Mouse (Mus musculus): ENCODE data around the gene Ttll12. TPM values are rescaled to one million over a fixed set of nuclear protein-coding genes. Genes with fewer than 3 reads are reported as not detected.

Ttll12 gene
- polyA plus RNA-seq, 1 experiment from 2014 or later = 41.2 TPM

- 50% methylated on average over 15 of the region's 15 CpGs for WGBS
- H3K27me3 ChIP-seq = no peaks in the 10 kb centered on the region
- no peak for ATAC-seq (ENCODE audit: low FRiP score)
- no peaks in the 10 kb centered on the region for H3K4me1 ChIP-seq (replicated peaks)
- no peak overlapping the region for H3K27ac ChIP-seq
- H3K9me3 ChIP-seq = no peaks in the 10 kb centered on the region
- no peak overlapping the region for H3K4me2 ChIP-seq
- H3K9ac ChIP-seq = no peak overlapping the region
- no peak overlapping the region for H3K4me3 ChIP-seq
- peaks cover 18% of the 10 kb centered on the region for H3K36me3 ChIP-seq
These were observed 12.3 kb upstream of the Ttll12 start for GRCm38 (mm10) chr15:83607115-83607802.

GRCm38 (mm10) chr15:83606700-83607099, 11.7 kb upstream of the Ttll12 start:
- Histone ChIP-seq H3K27me3 (no peaks in the 10 kb centered on the region), H3K4me3 (no peak overlapping the region), H3K27ac (no peak overlapping the region), H3K9ac (no peak overlapping the region), H3K9me3 (no peaks in the 10 kb centered on the region), H3K4me1 (replicated peaks) (no peaks in the 10 kb centered on the region), H3K36me3 (peaks cover 13% of the 10 kb centered on the region), H3K4me2 (no peak overlapping the region)
- 90% methylated on average over 8 of the region's 8 CpGs for WGBS
- ATAC-seq (ENCODE audit: low FRiP score) = no peak

GRCm38 (mm10) chr15:83606216-83606615, 11.3 kb upstream of the Ttll12 start:
- Histone ChIP-seq H3K9me3 (no peaks in the 10 kb centered on the region), H3K4me2 (no peak overlapping the region), H3K27me3 (no peaks in the 10 kb centered on the region), H3K4me3 (no peak overlapping the region), H3K27ac (no peak overlapping the region), H3K9ac (no peak overlapping the region), H3K4me1 (replicated peaks) (no peaks in the 10 kb centered on the region), H3K36me3 (peaks cover 12% of the 10 kb centered on the region)
- ATAC-seq (ENCODE audit: low FRiP score) = no peak
- 91% methylated on average over 11 of the region's 11 CpGs for WGBS

GRCm38 (mm10) chr15:83603426-83603825, 8.5 kb upstream of the Ttll12 start:
- Histone ChIP-seq H3K9me3 (no peaks in the 10 kb centered on the region), H3K4me3 (no peak overlapping the region), H3K27me3 (no peaks in the 10 kb centered on the region), H3K4me1 (replicated peaks) (no peaks in the 10 kb centered on the region), H3K9ac (no peak overlapping the region), H3K36me3 (peaks cover 2% of the 10 kb centered on the region; the same call in 1 of the 2 replicates), H3K27ac (no peak overlapping the region), H3K4me2 (no peak overlapping the region)
- ATAC-seq (ENCODE audit: low FRiP score) = no peak
- 96% methylated on average over 7 of the region's 7 CpGs for WGBS

- Histone ChIP-seq H3K27ac (no peak overlapping the region), H3K9ac (no peak overlapping the region), H3K4me1 (replicated peaks) (no peaks in the 10 kb centered on the region), H3K27me3 (no peaks in the 10 kb centered on the region), H3K4me2 (no peak overlapping the region), H3K36me3 (no peaks in the 10 kb centered on the region), H3K4me3 (no peak overlapping the region), H3K9me3 (no peaks in the 10 kb centered on the region)
- WGBS = 91% methylated on average over 1 of the region's 1 CpGs
- ATAC-seq (ENCODE audit: low FRiP score) = no peak
These were observed 8.1 kb upstream of the Ttll12 start for GRCm38 (mm10) chr15:83603046-83603396.

GRCm38 (mm10) chr15:83602372-83603045, 7.6 kb upstream of the Ttll12 start:
- H3K4me3 ChIP-seq = no peak overlapping the region
- H3K27ac ChIP-seq = no peak overlapping the region; the same call in 1 of the 2 replicates
- no peaks in the 10 kb centered on the region for H3K27me3 ChIP-seq
- no peaks in the 10 kb centered on the region for H3K4me1 ChIP-seq (replicated peaks)
- no peaks in the 10 kb centered on the region for H3K36me3 ChIP-seq
- H3K9ac ChIP-seq = no peak overlapping the region
- WGBS = 87% methylated on average over 13 of the region's 13 CpGs
- H3K4me2 ChIP-seq = no peak overlapping the region
- H3K9me3 ChIP-seq = no peaks in the 10 kb centered on the region
- no peak for ATAC-seq (ENCODE audit: low FRiP score)

GRCm38 (mm10) chr15:83601185-83601584, 6.2 kb upstream of the Ttll12 start:
- ATAC-seq (ENCODE audit: low FRiP score) = no peak
- H3K9me3 ChIP-seq = no peaks in the 10 kb centered on the region
- H3K27ac ChIP-seq = no peak overlapping the region
- no peaks in the 10 kb centered on the region for H3K27me3 ChIP-seq
- no peak overlapping the region for H3K4me2 ChIP-seq
- no peak overlapping the region for H3K9ac ChIP-seq
- no peaks in the 10 kb centered on the region for H3K36me3 ChIP-seq
- H3K4me3 ChIP-seq = no peak overlapping the region
- H3K4me1 ChIP-seq (replicated peaks) = no peaks in the 10 kb centered on the region
- WGBS = 75% methylated on average over 4 of the region's 4 CpGs

GRCm38 (mm10) chr15:83596833-83597232, 1.9 kb upstream of the Ttll12 start:
- H3K4me2 ChIP-seq = no peak overlapping the region
- no peaks in the 10 kb centered on the region for H3K27me3 ChIP-seq
- 93% methylated on average over 4 of the region's 4 CpGs for WGBS
- no peaks in the 10 kb centered on the region for H3K36me3 ChIP-seq
- H3K9ac ChIP-seq = no peak overlapping the region
- H3K4me1 ChIP-seq (replicated peaks) = peaks cover 33% of the 10 kb centered on the region
- H3K27ac ChIP-seq = no peak overlapping the region
- H3K4me3 ChIP-seq = no peak overlapping the region
- ATAC-seq (ENCODE audit: low FRiP score) = no peak
- no peaks in the 10 kb centered on the region for H3K9me3 ChIP-seq

GRCm38 (mm10) chr15:83595364-83595711, 381 bp upstream of the Ttll12 start:
- H3K27me3 ChIP-seq = no peaks in the 10 kb centered on the region
- ATAC-seq (ENCODE audit: low FRiP score) = peak; percentile 21; the same call in 1 of the 2 replicates
- WGBS = 40% methylated on average over 7 of the region's 7 CpGs
- peak overlapping the region; percentile 82 for H3K4me2 ChIP-seq
- H3K27ac ChIP-seq = no peak overlapping the region; the same call in 1 of the 2 replicates
- peaks cover 37% of the 10 kb centered on the region for H3K4me1 ChIP-seq (replicated peaks)
- peak overlapping the region; percentile 40; the same call in 1 of the 2 replicates for H3K9ac ChIP-seq
- H3K9me3 ChIP-seq = no peaks in the 10 kb centered on the region
- peak overlapping the region; percentile 81 for H3K4me3 ChIP-seq
- peaks cover 6% of the 10 kb centered on the region for H3K36me3 ChIP-seq

- H3K36me3 ChIP-seq = peaks cover 17% of the 10 kb centered on the region
- H3K4me2 ChIP-seq = peak overlapping the region; percentile 82
- H3K4me1 ChIP-seq (replicated peaks) = peaks cover 37% of the 10 kb centered on the region
- no peak overlapping the region for H3K27ac ChIP-seq
- peak; percentile 58 for ATAC-seq (ENCODE audit: low FRiP score)
- H3K9ac ChIP-seq = peak overlapping the region; percentile 85
- H3K4me3 ChIP-seq = peak overlapping the region; percentile 81
- H3K27me3 ChIP-seq = no peaks in the 10 kb centered on the region
- WGBS = 13% methylated on average over 19 of the region's 19 CpGs
- H3K9me3 ChIP-seq = no peaks in the 10 kb centered on the region
These were observed 1.1 kb downstream of the Ttll12 start for GRCm38 (mm10) chr15:83593702-83594512.

GRCm38 (mm10) chr15:83593189-83593585, 1.8 kb downstream of the Ttll12 start:
- no peak for ATAC-seq (ENCODE audit: low FRiP score)
- H3K36me3 ChIP-seq = peaks cover 21% of the 10 kb centered on the region
- H3K4me3 ChIP-seq = peak overlapping the region; percentile 81
- peak overlapping the region; percentile 85 for H3K9ac ChIP-seq
- no peaks in the 10 kb centered on the region for H3K9me3 ChIP-seq
- H3K4me2 ChIP-seq = peak overlapping the region; percentile 82
- peaks cover 37% of the 10 kb centered on the region for H3K4me1 ChIP-seq (replicated peaks)
- H3K27me3 ChIP-seq = no peaks in the 10 kb centered on the region
- H3K27ac ChIP-seq = no peak overlapping the region

Data from hindbrain, embryonic 13.5 days (tissue).